Mouse (Mus musculus) liver, embryonic 14.5 days (tissue): ENCODE data around the gene Ipo4. TPM values are rescaled to one million over a fixed set of nuclear protein-coding genes. Genes with fewer than 3 reads are reported as not detected.

Experiments used
- ATAC-seq: fragments of 200-750 bp; cut with Nextera tagmentation; 2 replicates; pipeline ENCODE4 v1.8.0; 2017; ENCODE audit warnings: moderate number of reproducible peaks, mild to moderate bottlenecking, moderate library complexity; ENCODE audit not compliant: insufficient read depth
- DNase-seq, 3 experiments: peaks; one replicate each; pipeline ENCODE4 v3.0.0-alpha.2; 2012 to 2013; ENCODE audit warnings: low read depth in 3 of 3, low spot score in 3 of 3
- H3K27ac ChIP-seq: fragments of 300-500 bp; sonication (generic); 2 replicates; pipeline ENCODE4 v1.5.1; 2014; ENCODE audit warnings: moderate library complexity, mild to moderate bottlenecking, control low read depth, inconsistent platforms
- H3K27me3 ChIP-seq: fragments of 300-500 bp; sonication (generic); 2 replicates; pipeline ENCODE4 v1.6.1; 2014; ENCODE audit warnings: mild to moderate bottlenecking, low read length, moderate library complexity; ENCODE audit not compliant: control insufficient read depth, insufficient read depth
- H3K36me3 ChIP-seq: fragments of 300-500 bp; sonication (generic); replicated peaks from 2 replicates; pipeline ENCODE4 v1.6.1; 2014; ENCODE audit warnings: low read depth; ENCODE audit not compliant: control insufficient read depth, insufficient read depth
- H3K4me1 ChIP-seq, 2 experiments: fragments of 200-500 bp in 1 of 2; fragments of 300-500 bp in 1 of 2; sonication (generic) in 1 of 2; replicated peaks; 2 replicates each; pipeline ENCODE4 v1.6.1; 2012 to 2014; ENCODE audit warnings: antibody characterized with exemption in 1 of 2, inconsistent platforms in 1 of 2, low read length in 1 of 2; ENCODE audit not compliant: control insufficient read depth in 2 of 2, insufficient read depth in 2 of 2
- H3K4me2 ChIP-seq: fragments of 300-500 bp; sonication (generic); 2 replicates; pipeline ENCODE4 v1.6.1; 2014; ENCODE audit warnings: low read depth, mild to moderate bottlenecking, control low read depth, moderate library complexity
- H3K4me3 ChIP-seq, 2 experiments: fragments of 200-500 bp in 1 of 2; fragments of 300-500 bp in 1 of 2; sonication (generic) in 1 of 2; 2 replicates each; pipeline ENCODE4 v1.5.1; 2012 to 2014; ENCODE audit warnings: low read depth in 2 of 2, low read length in 2 of 2, mild to moderate bottlenecking in 2 of 2, control low read depth in 1 of 2, inconsistent platforms in 1 of 2, moderate library complexity in 1 of 2; ENCODE audit not compliant: insufficient read depth in 1 of 2
- H3K9ac ChIP-seq: fragments of 300-500 bp; sonication (generic); replicated peaks from 2 replicates; pipeline ENCODE4 v1.6.1; 2014; ENCODE audit warnings: mild to moderate bottlenecking, control low read depth, moderate library complexity
- H3K9me3 ChIP-seq: fragments of 300-500 bp; sonication (generic); 2 replicates; pipeline ENCODE4 v1.6.1; 2016; ENCODE audit warnings: low read length, mixed read lengths; ENCODE audit not compliant: control insufficient read depth
- CTCF ChIP-seq: IDR thresholded peaks from 2 replicates; pipeline ENCODE4 v1.5.1; 2016; ENCODE audit warnings: antibody characterized with exemption, low read depth, control low read depth
- EP300 ChIP-seq: IDR thresholded peaks from 2 replicates; pipeline ENCODE4 v1.6.1; 2016; ENCODE audit warnings: antibody characterized with exemption, low read depth
- WGBS: fragments of 180-500 bp; shearing (Covaris S2); extraction: QIAGEN DNeasy Blood & Tissue Kit; methylation state at CpG from one replicate; pipeline ENCODE4 v1.1.7; 2014; ENCODE audit not compliant: insufficient replicate concordance; 5-methylcytosine and 5-hydroxymethylcytosine counted together
- polyA plus RNA-seq, 2 experiments: library from polyadenylated mRNA; depleted of rRNA in 1 of 2; stranded (reverse) in 1 of 2; unstranded in 1 of 2; fragments of >200 nt; fragmentation: Nextera tagmentation in 1 of 2; extraction: Ambion mirVana in 1 of 2; gene quantifications; 2 replicates each; pipeline versions ENCODE4 v1.2.1 to v1.2.3; 2012 to 2014

The Ipo4 gene
- polyA plus RNA-seq, 2 experiments, result 22.6 to 27.6 TPM

DNA sequence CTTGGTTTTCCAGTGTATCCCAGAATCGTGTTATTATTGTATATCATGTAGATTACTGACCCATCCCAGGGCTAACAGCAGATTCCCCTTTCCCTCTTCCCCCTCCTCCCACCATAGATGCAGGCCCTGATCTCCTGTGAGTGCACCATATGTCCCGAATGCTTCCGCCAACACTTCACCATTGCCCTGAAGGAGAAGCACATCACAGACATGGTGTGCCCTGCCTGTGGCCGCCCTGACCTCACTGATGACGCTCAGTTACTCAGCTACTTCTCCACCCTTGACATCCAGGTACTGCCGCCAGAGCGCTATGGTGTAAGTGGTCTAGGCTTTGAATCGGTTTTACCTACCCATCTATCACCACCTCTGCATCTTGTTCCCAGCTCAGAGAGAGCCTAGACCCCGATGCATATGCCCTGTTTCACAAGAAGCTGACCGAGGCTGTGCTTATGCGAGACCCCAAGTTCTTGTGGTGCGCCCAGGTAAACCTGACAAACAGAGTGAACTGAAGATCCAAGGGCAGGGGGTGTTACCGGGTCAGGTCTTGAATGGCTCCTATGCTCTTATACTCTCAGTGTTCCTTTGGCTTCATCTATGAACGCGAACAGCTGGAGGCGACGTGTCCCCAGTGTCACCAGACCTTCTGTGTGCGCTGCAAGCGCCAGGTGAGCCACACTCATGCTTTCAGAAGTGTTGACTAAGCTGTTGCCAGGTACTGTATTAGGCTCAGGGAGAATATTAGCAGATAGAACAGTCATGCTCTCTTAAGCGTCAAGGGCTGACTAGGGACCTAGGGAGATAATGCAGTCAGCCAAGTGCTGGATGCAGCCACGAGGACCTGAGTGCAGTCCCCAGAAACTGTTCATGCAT is 37.0 kb downstream of the Ipo4 start:
- Histone ChIP-seq H3K4me3 (no peak overlapping the region), H3K4me1 (peaks cover 0 to 11% of the 10 kb centered on the region in 2 experiments; a peak in 3 of 4 replicates), H3K36me3 (peaks cover 65% of the 10 kb centered on the region), H3K9ac (no peak overlapping the region), H3K4me2 (no peak overlapping the region), H3K27me3 (no peaks in the 10 kb centered on the region), H3K9me3 (no peaks in the 10 kb centered on the region), H3K27ac (no peak overlapping the region)
- DNase-seq, result no peak
- no peak for ATAC-seq
- TF ChIP-seq EP300 (no peak), CTCF (no peak)
- 91% methylated on average over 21 of the region's 21 CpGs for WGBS

GRCm38 (mm10) chr14:55596036-55596690 is 39.6 kb downstream of the Ipo4 start:
- Histone ChIP-seq H3K9ac (no peak overlapping the region), H3K27ac (no peak overlapping the region), H3K4me2 (no peak overlapping the region), H3K4me1 (peaks cover 4 to 6% of the 10 kb centered on the region in 2 experiments), H3K27me3 (no peaks in the 10 kb centered on the region), H3K36me3 (peaks cover 48% of the 10 kb centered on the region), H3K9me3 (no peaks in the 10 kb centered on the region), H3K4me3 (no peak overlapping the region)
- 84% methylated on average over 13 of the region's 13 CpGs for WGBS
- DNase-seq (no peak), ATAC-seq (no peak)
- TF ChIP-seq EP300 (no peak), CTCF (no peak)

- Histone ChIP-seq H3K9ac (peak overlapping the region; percentile 77), H3K27me3 (no peaks in the 10 kb centered on the region), H3K4me2 (peak overlapping the region; percentile 75), H3K27ac (peak overlapping the region; percentile 97), H3K9me3 (no peaks in the 10 kb centered on the region), H3K4me1 (peaks cover 11% of the 10 kb centered on the region in 2 experiments), H3K4me3 (peak overlapping the region; percentile 79 to 96), H3K36me3 (peaks cover 21% of the 10 kb centered on the region)
- 4% methylated on average over 16 of the region's 16 CpGs for WGBS
- ATAC-seq (no peak), DNase-seq (no peak)
- TF ChIP-seq EP300 (no peak), CTCF (no peak)
These were observed 43.5 kb downstream of the Ipo4 start for GRCm38 (mm10) chr14:55592226-55592625.

GRCm38 (mm10) chr14:55591331-55591891 is 44.3 kb downstream of the Ipo4 start, which contains the start of gene Rnf31:
TSS of gene Rnf31 (plus strand) at chr14:55591708.
- Histone ChIP-seq H3K9ac (peak within 1 kb of the TSS; percentile 77), H3K4me2 (peak within 1 kb of the TSS; percentile 75), H3K4me3 (peak within 1 kb of the TSS; percentile 79 to 96), H3K27ac (peak within 1 kb of the TSS; percentile 97), H3K27me3 (no peaks in the 10 kb centered on the region), H3K4me1 (peaks cover 14 to 17% of the 10 kb centered on the region in 2 experiments), H3K36me3 (peaks cover 15% of the 10 kb centered on the region), H3K9me3 (no peaks in the 10 kb centered on the region)
- ATAC-seq (peak; percentile 87), DNase-seq (peak; percentile 94 to 95 (median 95))
- WGBS, result 0% methylated on average over 33 of the region's 33 CpGs
- TF ChIP-seq EP300, result no peak; the same call in 1 of the 2 replicates
- peak; percentile 0; the same call in 1 of the 2 replicates for TF ChIP-seq CTCF
